Mouse (Mus musculus): Measurements from ENCODE around the gene Ikzf5.
"Not testable (repeated sequence)": the region's sequence is repeated elsewhere in the genome, so short reads cannot be mapped to it uniquely, and the experiment has no call there.

Gene Ikzf5

GRCm38 (mm10) chr7:131410416-131411058 lies at the start of gene Ikzf5, which contains the start of gene Acadsb:
Gene Ikzf5, minus strand, starts transcription at chr7:131410521.
Gene Acadsb, plus strand, starts transcription at chr7:131410601.
- DNase-seq = peak; percentile 99

- DNase-seq = no peak
These were observed 46.4 kb upstream of the Ikzf5 start for GRCm38 (mm10) chr7:131456714-131457113.

DNA sequence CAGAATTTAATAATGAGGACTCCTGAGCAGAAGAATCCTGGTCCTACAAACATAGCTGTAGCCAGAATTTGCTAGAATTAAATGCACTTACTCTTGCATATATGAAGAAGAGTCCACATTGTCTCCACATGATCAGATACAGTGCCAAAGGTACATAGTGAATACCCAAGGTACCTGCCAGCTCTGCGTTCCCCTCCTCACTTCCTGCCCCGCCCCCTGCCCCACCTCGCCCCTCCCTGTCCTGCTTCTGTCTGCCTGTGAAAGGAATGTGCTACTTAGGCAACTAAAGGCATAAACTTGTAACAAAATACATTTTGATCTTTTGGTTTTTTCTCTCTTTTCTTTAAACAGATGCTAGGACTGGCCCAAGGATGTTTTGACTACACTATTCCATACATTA lies 26.7 kb upstream of the Ikzf5 start:
- no peak for DNase-seq

DNA sequence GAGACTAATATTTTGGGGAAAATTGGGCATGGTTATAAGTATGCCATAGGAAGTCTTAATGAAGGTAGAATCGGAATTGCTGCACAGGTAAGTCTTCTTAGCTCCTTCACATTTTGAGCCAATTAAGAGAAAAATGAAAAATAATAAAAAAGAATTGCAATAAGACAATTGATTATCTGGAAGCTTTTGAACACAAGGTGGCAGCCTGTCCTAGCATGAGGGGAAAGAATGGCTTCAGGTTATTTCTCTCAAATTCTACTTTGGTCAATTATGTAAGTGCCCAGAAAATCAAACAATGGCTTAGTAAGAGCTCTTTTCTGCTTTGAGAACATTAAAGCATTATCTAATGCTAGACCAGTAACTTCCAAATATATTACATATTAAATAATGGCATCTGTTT lies 24.0 kb upstream of the Ikzf5 start:
- DNase-seq = no peak

GRCm38 (mm10) chr7:131432244-131432643 lies 21.9 kb upstream of the Ikzf5 start:
- peak; percentile 14 to 55 for DNase-seq

- DNase-seq = no peak
These were observed 17.0 kb upstream of the Ikzf5 start for GRCm38 (mm10) chr7:131427331-131427730.

DNA sequence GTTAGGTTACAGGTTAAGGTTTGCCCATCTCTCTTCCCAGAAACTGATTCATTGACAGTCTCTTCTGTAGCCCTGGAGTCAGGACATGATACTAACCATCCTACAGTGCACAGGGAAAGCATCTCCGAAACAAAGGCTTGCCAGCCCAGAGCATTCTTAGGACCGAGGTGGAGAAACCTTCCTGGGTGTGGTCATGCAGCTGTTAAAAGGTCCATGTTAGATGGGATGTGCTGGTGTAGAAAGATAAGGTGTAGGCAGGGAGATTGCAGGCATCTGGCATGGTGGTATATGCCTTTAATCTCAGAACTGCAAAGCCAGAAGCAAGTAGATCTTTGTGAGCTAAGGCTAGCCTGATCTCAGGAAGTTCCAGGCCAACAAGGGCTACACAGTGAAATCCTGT lies 14.6 kb upstream of the Ikzf5 start:
- no peak for DNase-seq

DNA sequence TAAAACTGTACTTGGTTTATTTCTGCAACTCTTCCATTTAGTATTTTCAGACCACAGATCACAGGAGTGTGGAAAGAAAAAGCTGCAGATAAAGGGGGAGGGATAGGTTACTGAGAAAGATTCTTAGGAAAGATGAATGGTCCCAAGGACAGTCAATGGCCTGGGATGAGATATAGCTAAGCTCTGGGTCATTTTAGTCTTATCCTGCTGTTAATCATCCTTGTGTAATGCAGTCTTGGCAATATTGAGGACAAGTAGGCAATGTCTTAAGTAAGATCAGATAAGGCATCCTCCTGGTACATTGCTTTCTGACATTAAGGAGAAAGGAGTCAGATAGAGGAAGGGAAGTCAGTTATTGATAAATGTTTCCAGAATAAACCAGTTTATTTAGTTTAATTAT lies 7.3 kb upstream of the Ikzf5 start:
- no peak for DNase-seq

DNA sequence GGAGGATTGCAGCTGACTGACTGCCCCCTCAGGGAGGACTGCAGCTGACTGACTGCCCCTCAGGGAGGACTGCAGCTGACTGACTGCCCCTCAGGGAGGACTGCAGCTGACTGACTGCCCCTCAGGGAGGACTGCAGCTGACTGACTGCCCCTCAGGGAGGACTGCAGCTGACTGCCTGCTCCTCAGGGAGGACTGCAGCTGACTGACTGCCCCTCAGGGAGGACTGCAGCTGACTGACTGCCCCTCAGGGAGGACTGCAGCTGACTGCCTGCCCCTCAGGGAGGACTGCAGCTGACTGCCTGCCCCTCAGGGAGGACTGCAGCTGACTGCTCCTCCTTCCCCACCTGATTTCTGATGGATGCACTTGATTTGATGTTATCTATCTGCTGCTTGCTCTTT lies 6.4 kb upstream of the Ikzf5 start:
- not testable (repeated sequence) for DNase-seq

DNA sequence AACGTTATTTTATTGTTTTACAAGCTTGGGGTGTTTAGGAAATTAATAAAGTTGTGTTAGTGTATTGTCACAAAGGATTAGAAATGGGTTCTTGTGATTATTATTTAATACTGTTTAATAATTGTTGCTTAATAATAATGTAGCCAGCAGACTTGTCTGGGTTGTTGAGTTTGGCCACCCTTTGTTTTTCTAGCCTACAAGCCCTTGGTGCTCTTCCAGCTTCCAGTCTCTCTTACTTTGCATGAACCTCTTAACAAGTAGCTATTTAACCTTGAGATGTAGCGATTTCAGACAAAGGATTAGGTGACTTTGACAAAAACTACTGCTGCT lies 1.6 kb upstream of the Ikzf5 start:
- no peak for DNase-seq

- peak; percentile 45 to 58 for DNase-seq
These were observed 1.1 kb upstream of the Ikzf5 start for GRCm38 (mm10) chr7:131411221-131411940.

DNA sequence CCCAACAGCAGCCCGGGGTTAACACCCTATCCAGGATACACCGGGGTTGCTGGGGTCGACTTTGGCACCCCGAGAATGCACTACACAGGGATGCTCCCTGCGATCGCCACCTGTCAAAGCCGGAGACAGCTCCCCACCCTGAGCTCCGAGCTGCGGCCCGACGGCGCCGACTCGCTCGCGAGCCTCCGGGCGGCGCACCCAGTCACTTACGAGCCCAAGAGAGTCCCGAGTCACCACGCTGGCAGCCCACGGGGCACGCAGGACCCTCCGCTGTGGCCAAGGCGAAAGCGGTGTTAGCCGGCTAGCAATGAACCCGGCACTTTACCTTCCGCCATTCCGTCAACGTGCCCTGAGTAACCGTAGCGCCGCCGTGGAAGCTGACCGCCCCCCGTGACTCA lies 334 bp downstream of the Ikzf5 start:
- no peak for DNase-seq

- peak; percentile 28 to 33 for DNase-seq
These were observed 867 bp downstream of the Ikzf5 start for GRCm38 (mm10) chr7:131409321-131409987.

DNA sequence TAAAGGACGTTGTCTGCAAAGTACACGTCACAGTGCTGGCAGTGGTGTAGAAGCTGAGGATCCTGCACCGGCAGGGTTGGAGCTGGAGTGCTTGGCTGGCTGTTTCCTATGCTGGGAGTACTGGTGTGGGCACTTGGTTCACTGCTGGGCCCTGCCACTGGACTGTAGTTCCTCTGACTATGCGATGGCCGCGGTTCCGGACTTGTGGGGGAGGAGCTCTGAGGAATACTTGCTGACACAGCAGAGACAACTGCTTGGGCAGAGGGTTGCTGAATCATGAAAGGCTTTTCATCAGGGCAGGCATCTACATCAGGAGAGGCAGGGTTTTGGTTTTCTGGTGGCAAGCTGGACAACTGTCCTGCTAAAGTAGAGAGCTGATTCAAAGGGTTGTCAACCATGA lies 18.6 kb downstream of the Ikzf5 start:
- DNase-seq = peak in 1 of 2 experiments; percentile 22

DNA sequence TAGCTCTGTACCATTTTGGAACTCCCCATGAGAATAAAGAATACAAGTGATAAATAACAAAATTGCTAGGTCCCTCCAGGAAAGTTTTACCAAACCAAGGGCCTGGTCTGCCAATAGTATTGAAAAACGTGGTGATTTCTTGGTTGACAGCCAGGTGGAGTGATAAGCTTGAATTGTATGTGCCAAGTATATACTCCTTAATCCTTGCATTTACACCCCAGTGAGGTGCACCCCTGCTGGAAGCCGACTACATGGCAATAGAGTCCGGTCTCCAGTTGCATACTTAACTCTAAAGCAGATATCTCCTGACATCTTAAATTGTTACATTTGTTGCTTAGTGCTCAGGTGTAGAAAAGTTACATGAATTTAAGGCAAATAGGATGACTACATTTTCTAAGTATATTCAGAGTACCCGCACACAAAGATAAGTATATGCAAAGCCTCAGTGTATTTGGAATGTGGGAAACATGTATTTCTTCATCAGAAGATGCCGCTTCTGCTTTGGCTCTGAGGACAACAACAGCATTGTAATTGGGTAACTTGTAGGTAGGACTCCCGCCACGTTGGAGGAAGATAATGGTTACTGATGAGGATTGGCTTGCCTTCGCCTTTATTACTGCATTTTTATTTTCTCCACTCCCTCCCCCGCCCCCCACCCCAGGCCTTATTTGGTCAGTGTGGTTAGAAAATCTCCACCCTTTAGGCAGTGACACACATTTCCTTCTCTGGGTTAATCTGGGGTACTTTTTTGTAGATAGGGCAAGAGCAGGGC lies 38.3 kb downstream of the Ikzf5 start:
- no peak for DNase-seq

DNA sequence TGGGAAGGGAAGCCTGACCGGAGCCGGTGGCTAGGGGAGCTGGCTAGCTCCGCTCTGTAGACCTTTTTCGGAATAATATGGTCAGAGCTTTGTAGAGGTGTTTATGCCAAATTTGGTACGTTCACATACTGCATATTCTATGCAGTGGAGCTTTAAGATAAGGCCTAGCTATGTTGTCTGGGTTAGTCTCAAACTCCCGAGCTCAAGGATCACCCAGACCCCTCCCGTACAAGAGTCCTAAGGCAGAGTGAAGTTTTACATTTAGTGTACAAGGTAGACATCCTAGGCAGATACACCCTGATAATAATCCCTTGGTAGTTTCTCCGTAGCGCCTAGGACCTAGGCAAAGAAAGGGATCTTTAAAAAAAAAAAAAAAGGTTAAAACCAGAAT lies 38.9 kb downstream of the Ikzf5 start:
- no peak for DNase-seq

GRCm38 (mm10) chr7:131370648-131371469 lies 39.5 kb downstream of the Ikzf5 start, which contains the start of gene Pstk:
Gene Pstk, plus strand, starts transcription at chr7:131371141.
- peak; percentile 90 to 93 for DNase-seq

- no peak for DNase-seq
These were observed 46.2 kb downstream of the Ikzf5 start for GRCm38 (mm10) chr7:131364131-131364530.

DNA sequence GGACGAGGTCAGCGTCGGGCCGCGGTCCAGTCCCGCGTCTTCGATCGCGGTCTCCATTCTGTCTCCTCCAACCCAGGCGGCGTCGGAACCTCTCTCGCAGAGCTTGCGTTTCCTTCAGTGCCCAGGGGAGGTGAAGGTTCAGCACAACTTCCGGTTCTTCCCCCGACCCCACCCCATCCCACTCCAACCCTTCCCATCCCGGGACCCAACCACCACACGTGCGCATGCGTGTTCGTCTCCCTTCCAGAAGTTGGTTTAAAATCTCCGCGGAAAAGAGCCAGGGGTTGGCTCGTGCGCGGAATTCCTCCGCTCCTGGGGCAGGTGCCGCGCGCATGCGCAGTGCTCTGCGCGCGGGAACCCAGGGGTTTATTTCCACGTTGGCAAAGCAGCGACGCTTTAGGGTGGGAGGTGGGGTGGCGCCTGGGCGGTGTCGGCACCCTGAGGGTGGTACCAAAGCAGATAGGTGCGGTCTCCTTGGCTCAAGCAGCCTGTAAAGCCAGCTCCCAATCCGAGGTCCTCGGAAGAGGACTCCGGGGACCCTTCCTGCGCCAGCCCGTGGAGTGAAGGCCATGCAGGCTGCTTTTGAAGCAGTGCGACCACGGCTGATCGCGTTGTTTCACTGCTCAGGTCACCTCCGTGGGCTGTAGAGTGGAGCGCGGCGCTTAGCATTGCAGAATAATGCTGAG lies 47.6 kb downstream of the Ikzf5 start, which contains the start of gene 2310057M21Rik:
TSS of gene 2310057M21Rik (minus strand) at position 145 of the 686 bp plus-strand sequence.
- DNase-seq = peak; percentile 96 to 97

DNA sequence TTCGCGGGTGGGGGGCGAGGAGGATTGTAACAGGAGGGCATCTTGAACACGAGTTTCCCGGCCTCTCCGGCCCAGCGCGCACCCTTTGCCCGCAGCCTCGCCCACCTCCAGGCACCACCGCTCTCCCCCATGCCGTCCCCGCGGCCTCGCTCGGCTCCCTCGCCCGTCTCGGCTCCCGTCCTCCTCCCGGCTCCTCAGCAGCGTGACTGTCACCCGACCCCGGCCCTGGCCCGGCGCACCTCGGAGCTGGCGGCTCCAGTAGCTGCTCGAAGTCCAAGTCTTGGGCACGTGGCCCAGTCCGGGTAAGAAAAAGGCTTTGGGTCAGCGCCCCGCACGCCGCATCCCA lies 48.1 kb downstream of the Ikzf5 start:
- no peak for DNase-seq

DNA sequence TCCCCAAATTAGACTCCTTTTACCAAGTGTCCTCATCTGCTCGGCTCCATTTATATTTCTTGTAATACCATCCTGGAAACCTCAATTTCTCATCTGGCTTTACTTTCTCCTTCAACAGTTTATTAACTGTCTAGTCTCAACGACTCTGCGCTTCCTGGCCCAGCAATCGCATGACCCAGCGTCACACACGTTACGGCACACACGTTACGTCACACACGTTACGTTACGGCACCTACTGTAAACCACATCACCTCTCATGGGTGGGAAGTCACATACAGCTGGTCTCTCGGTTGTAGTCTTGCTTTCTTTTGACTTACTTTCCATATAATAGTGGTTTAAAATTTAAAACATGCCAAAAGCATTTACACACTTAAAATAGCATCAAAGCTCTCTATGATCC lies 54.2 kb downstream of the Ikzf5 start:
- no peak for DNase-seq
